Mouse (Mus musculus): ENCODE results near the gene Tada2b. TPM values are rescaled to one million over a fixed set of nuclear protein-coding genes. Genes with fewer than 3 reads are reported as not detected.

Tada2b gene
- polyA plus RNA-seq (2015; fragmentation: Nextera tagmentation; extraction: Ambion mirVana): 1.8 and 1.9 TPM in 2 replicates

- peak; percentile 99 for ATAC-seq
- H3K9me3 ChIP-seq: no peaks in the 10 kb centered on the region
- peak within 1 kb of the TSS; percentile 91 for H3K9ac ChIP-seq
- H3K4me3 ChIP-seq (replicated peaks): peak within 1 kb of the TSS; percentile 93
- H3K4me2 ChIP-seq (replicated peaks): peak within 1 kb of the TSS; percentile 97
- H3K36me3 ChIP-seq: no peaks in the 10 kb centered on the region
- H3K27me3 ChIP-seq (replicated peaks): peaks cover 10% of the 10 kb centered on the region; the same call in 1 of the 2 replicates
- WGBS: under 1% methylated on average over 86 of the region's 97 CpGs
- peak within 1 kb of the TSS; percentile 71 for H3K27ac ChIP-seq
- H3K4me1 ChIP-seq (replicated peaks): peaks cover 23% of the 10 kb centered on the region
Measured at GRCm38 (mm10) chr5:36484171-36484990, at the start of gene Tada2b, which contains the start of gene Ccdc96. Gene Tada2b (minus strand): TSS chr5:36484285. Gene Ccdc96 (plus strand): TSS chr5:36484588.

DNA sequence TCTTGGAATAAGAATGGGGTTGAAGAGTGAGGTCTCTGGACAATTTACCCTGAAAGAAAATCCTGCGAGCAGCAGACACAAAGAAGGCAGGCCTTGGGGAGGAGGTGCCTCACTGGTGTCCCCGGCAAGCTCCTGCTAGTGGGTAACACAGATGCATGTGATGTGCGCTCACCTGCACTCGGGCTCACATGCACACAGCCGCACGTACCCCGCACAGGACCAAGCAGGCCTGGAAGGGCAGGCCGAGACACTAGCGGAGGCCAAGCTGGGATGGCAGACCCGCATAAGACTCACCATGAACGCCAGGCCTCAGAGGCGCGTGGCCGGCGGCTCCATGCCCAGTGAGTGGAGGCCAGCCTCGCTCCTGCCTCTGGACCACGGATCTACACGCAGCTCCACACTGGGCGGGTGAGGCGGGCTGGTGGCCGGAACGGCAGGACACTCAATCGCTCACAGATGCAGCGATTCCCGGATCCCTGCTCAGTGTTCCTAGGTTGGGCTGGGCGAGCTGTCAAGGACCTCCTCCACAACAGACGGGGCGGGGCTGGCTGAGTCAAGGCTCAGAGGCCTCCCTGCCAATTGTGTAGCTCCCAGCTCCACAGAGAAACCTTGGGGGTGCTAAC, 46.2 kb upstream of the Tada2b start:
- no peaks in the 10 kb centered on the region for H3K27me3 ChIP-seq (replicated peaks)
- H3K9me3 ChIP-seq: no peaks in the 10 kb centered on the region
- under 1% methylated on average over 28 of the region's 28 CpGs for WGBS
- H3K4me2 ChIP-seq (replicated peaks): peak overlapping the region; percentile 68
- peak; percentile 97 for ATAC-seq
- H3K36me3 ChIP-seq: no peaks in the 10 kb centered on the region
- H3K9ac ChIP-seq: peak overlapping the region; percentile 90
- H3K4me3 ChIP-seq (replicated peaks): peak overlapping the region; percentile 76
- H3K4me1 ChIP-seq (replicated peaks): peaks cover 15% of the 10 kb centered on the region
- peak overlapping the region; percentile 67 for H3K27ac ChIP-seq

DNA sequence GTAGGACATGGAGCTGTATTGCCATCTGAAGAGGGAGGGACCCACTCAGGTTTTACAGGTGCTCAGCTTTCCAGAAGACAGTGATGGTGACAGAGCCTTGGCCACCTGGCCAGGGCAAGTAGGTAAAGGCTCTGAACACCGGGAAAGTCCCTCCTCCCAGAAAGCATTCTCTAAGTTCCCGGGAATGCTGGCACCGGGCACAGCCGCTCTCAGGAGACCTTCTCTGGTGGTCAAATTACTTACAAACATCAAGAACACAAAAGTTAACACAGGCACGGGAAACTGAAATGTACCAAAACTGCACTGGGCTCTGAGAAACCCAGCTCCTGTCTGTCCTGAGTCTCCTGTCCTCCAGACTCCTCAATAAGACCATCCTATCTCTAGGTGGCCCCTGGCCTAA, 45.6 kb upstream of the Tada2b start:
- 3% methylated on average over 5 of the region's 5 CpGs for WGBS
- peaks cover 15% of the 10 kb centered on the region for H3K4me1 ChIP-seq (replicated peaks)
- H3K4me2 ChIP-seq (replicated peaks): peak overlapping the region; percentile 68
- H3K9me3 ChIP-seq: no peaks in the 10 kb centered on the region
- peak overlapping the region; percentile 90 for H3K9ac ChIP-seq
- no peaks in the 10 kb centered on the region for H3K36me3 ChIP-seq
- peak; percentile 7; the same call in 1 of the 2 replicates for ATAC-seq
- H3K27ac ChIP-seq: peak overlapping the region; percentile 67; the same call in 1 of the 2 replicates
- H3K4me3 ChIP-seq (replicated peaks): peak overlapping the region; percentile 76
- H3K27me3 ChIP-seq (replicated peaks): no peaks in the 10 kb centered on the region

DNA sequence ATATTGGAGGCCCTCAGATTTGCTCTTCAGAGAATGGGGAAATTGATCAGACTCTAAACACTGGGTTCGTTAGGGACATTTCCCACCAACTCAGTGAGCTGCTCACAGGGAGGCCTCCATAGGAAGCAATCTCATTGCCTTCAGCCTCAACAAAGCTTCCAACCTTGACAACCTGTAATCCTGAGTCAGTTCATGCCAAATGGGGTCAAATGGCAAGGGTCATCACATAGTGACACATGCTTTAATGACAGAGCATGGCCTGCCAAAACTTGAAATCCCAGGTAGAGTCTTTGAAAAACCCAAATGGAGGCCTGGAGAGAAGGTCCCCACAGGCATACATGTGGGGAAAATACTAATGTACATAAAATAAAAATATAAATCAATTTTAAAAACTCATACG, 42.8 kb upstream of the Tada2b start:
- 88% methylated on average over 2 of the region's 2 CpGs for WGBS
- Histone ChIP-seq H3K9ac (no peak overlapping the region), H3K27me3 (replicated peaks) (no peaks in the 10 kb centered on the region), H3K4me3 (replicated peaks) (no peak overlapping the region), H3K9me3 (no peaks in the 10 kb centered on the region), H3K4me2 (replicated peaks) (no peak overlapping the region), H3K27ac (no peak overlapping the region), H3K36me3 (no peaks in the 10 kb centered on the region), H3K4me1 (replicated peaks) (peaks cover 13% of the 10 kb centered on the region)
- ATAC-seq: no peak

GRCm38 (mm10) chr5:36526274-36526673, 42.2 kb upstream of the Tada2b start:
- no peaks in the 10 kb centered on the region for H3K36me3 ChIP-seq
- peaks cover 13% of the 10 kb centered on the region for H3K4me1 ChIP-seq (replicated peaks)
- H3K27ac ChIP-seq: no peak overlapping the region
- no peak for ATAC-seq
- 83% methylated on average over 5 of the region's 5 CpGs for WGBS
- no peak overlapping the region for H3K4me3 ChIP-seq (replicated peaks)
- H3K9me3 ChIP-seq: no peaks in the 10 kb centered on the region
- no peak overlapping the region for H3K4me2 ChIP-seq (replicated peaks)
- H3K9ac ChIP-seq: no peak overlapping the region
- no peaks in the 10 kb centered on the region for H3K27me3 ChIP-seq (replicated peaks)

DNA sequence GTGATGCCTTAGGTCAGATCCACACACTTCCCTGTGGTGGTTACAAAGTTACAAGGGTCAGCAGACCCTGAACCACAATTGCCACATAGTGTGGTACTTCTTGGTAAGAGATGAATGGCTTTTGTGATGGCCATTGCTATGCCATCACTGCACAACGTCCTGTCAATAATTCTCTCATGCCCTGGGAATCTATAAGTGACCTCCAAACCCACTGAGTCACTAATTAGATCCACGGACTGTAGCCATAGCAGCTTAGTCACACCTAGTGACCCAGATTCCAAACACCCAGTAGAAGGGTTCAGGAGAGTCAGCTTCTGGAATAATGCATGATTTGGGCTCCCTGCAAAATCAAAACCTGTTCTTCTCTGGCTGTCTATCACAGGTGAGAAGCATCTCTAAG, 41.1 kb upstream of the Tada2b start:
- no peak for ATAC-seq

GRCm38 (mm10) chr5:36523219-36523703, 39.2 kb upstream of the Tada2b start:
- no peaks in the 10 kb centered on the region for H3K27me3 ChIP-seq (replicated peaks)
- H3K36me3 ChIP-seq: peaks cover 10% of the 10 kb centered on the region; the same call in 1 of the 2 replicates
- 71% methylated on average over 5 of the region's 5 CpGs for WGBS

More for the DNA sequence above, 41.1 kb upstream of the Tada2b start:
- no peaks in the 10 kb centered on the region for H3K27me3 ChIP-seq (replicated peaks)
- no peak overlapping the region for H3K9ac ChIP-seq
- H3K4me2 ChIP-seq (replicated peaks): no peak overlapping the region
- no peaks in the 10 kb centered on the region for H3K9me3 ChIP-seq
- H3K27ac ChIP-seq: no peak overlapping the region
- no peak overlapping the region for H3K4me3 ChIP-seq (replicated peaks)
- peaks cover 13% of the 10 kb centered on the region for H3K4me1 ChIP-seq (replicated peaks)
- 78% methylated on average over 2 of the region's 2 CpGs for WGBS
- peaks cover 5% of the 10 kb centered on the region; the same call in 1 of the 2 replicates for H3K36me3 ChIP-seq

DNA sequence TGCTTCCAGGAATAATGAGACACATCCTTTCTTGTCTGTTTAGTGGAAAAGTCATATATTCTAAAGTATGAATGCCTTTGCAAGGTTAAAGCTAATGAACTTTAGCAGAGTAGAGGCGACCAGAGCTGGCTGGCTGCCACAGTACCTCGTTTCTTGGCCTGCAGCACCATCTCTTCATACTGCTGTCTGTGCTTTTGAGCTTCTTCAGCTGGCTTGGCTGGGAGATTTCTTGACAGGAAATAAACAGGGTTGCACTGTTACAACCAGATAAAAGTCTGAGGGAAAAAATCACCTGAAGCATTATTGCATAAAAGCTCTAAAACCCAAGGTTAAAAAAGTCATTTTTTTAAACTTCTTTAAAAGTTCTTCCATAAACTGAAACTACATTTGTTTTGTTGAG, 38.7 kb upstream of the Tada2b start:
- no peak for ATAC-seq
- no peak overlapping the region for H3K9ac ChIP-seq
- H3K27ac ChIP-seq: no peak overlapping the region
- H3K9me3 ChIP-seq: no peaks in the 10 kb centered on the region
- no peak overlapping the region for H3K4me3 ChIP-seq (replicated peaks)
- H3K4me1 ChIP-seq (replicated peaks): no peaks in the 10 kb centered on the region
- H3K36me3 ChIP-seq: peaks cover 12% of the 10 kb centered on the region; the same call in 1 of the 2 replicates
- WGBS: 54% methylated on average over 2 of the region's 2 CpGs
- H3K27me3 ChIP-seq (replicated peaks): no peaks in the 10 kb centered on the region
- no peak overlapping the region for H3K4me2 ChIP-seq (replicated peaks)

More at GRCm38 (mm10) chr5:36523219-36523703, 39.2 kb upstream of the Tada2b start:
- no peak overlapping the region for H3K27ac ChIP-seq
- no peak overlapping the region for H3K4me3 ChIP-seq (replicated peaks)
- no peak for ATAC-seq
- no peak overlapping the region for H3K4me2 ChIP-seq (replicated peaks)
- no peaks in the 10 kb centered on the region for H3K9me3 ChIP-seq
- no peak overlapping the region for H3K9ac ChIP-seq
- H3K4me1 ChIP-seq (replicated peaks): peaks cover 4% of the 10 kb centered on the region; the same call in 1 of the 2 replicates

DNA sequence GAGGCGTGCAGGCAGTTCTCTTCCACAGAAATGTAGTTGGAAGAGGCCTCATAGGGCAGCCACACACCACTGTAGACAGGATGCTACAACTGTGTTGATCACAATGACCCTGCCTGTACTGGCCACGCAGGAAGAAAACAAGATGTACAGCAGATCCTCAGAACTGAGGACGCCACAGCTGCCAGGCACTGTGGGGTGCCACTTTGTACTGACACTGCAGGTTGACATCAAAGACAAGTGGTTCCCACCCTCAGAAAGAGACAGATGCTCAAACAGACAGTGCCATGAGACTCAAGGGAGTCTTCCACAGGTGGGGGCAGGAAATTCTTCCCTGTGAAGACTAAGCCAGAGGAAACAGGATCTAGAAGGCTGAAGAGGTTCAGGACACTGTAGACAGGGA, 35.7 kb upstream of the Tada2b start:
- H3K9me3 ChIP-seq: no peaks in the 10 kb centered on the region
- H3K36me3 ChIP-seq: peaks cover 20% of the 10 kb centered on the region; the same call in 1 of the 2 replicates
- WGBS: 87% methylated on average over 3 of the region's 3 CpGs

GRCm38 (mm10) chr5:36517596-36517995, 33.5 kb upstream of the Tada2b start:
- Histone ChIP-seq H3K4me3 (replicated peaks) (no peak overlapping the region), H3K9me3 (no peaks in the 10 kb centered on the region), H3K4me2 (replicated peaks) (no peak overlapping the region), H3K36me3 (peaks cover 20% of the 10 kb centered on the region; the same call in 1 of the 2 replicates), H3K27me3 (replicated peaks) (no peaks in the 10 kb centered on the region), H3K4me1 (replicated peaks) (no peaks in the 10 kb centered on the region), H3K9ac (no peak overlapping the region), H3K27ac (no peak overlapping the region)
- 87% methylated on average over 3 of the region's 3 CpGs for WGBS
- no peak for ATAC-seq

More for the DNA sequence above, 35.7 kb upstream of the Tada2b start:
- Histone ChIP-seq H3K4me2 (replicated peaks) (no peak overlapping the region), H3K27me3 (replicated peaks) (no peaks in the 10 kb centered on the region), H3K27ac (no peak overlapping the region), H3K9ac (no peak overlapping the region), H3K4me3 (replicated peaks) (no peak overlapping the region), H3K4me1 (replicated peaks) (no peaks in the 10 kb centered on the region)
- ATAC-seq: no peak

DNA sequence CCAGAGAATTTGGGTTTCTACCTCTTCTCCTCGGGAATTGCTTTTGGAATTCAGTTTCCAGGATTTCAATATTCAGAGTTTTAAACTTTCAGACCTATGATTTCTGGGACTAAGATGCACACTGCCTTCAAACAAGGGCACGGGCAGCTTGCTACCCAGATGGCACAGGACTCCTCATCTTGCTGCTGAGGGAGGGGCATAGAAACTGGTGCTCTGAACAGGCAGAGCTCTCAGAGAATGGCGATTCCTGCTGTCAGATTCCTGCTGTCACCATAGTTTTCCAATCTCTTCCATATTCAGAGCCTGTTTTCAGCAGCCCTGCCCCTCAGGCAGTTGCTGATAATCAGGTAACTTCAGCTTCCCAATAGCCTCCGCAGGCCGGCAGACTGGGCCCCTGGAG, 31.5 kb upstream of the Tada2b start:
- ATAC-seq: no peak
- Histone ChIP-seq H3K9me3 (no peaks in the 10 kb centered on the region), H3K27ac (no peak overlapping the region), H3K4me2 (replicated peaks) (no peak overlapping the region), H3K9ac (no peak overlapping the region), H3K4me1 (replicated peaks) (no peaks in the 10 kb centered on the region), H3K36me3 (peaks cover 27% of the 10 kb centered on the region; the same call in 1 of the 2 replicates), H3K4me3 (replicated peaks) (no peak overlapping the region), H3K27me3 (replicated peaks) (no peaks in the 10 kb centered on the region)
- 92% methylated on average over 5 of the region's 5 CpGs for WGBS

- H3K36me3 ChIP-seq: peaks cover 28% of the 10 kb centered on the region
- no peak overlapping the region for H3K27ac ChIP-seq
- no peak overlapping the region for H3K4me2 ChIP-seq (replicated peaks)
- no peak overlapping the region for H3K9ac ChIP-seq
- no peak for ATAC-seq
- no peaks in the 10 kb centered on the region for H3K27me3 ChIP-seq (replicated peaks)
- no peaks in the 10 kb centered on the region for H3K9me3 ChIP-seq
- H3K4me1 ChIP-seq (replicated peaks): no peaks in the 10 kb centered on the region
- 84% methylated on average over 1 of the region's 1 CpGs for WGBS
- H3K4me3 ChIP-seq (replicated peaks): no peak overlapping the region
Measured at GRCm38 (mm10) chr5:36515126-36515525, 31.0 kb upstream of the Tada2b start.
